Mouse (Mus musculus): Measurements from ENCODE around the gene Rfx4. TPM values are rescaled to one million over a fixed set of nuclear protein-coding genes. Genes with fewer than 3 reads are reported as not detected.

Gene Rfx4
- polyA plus RNA-seq, 1 experiment: not detected

DNA sequence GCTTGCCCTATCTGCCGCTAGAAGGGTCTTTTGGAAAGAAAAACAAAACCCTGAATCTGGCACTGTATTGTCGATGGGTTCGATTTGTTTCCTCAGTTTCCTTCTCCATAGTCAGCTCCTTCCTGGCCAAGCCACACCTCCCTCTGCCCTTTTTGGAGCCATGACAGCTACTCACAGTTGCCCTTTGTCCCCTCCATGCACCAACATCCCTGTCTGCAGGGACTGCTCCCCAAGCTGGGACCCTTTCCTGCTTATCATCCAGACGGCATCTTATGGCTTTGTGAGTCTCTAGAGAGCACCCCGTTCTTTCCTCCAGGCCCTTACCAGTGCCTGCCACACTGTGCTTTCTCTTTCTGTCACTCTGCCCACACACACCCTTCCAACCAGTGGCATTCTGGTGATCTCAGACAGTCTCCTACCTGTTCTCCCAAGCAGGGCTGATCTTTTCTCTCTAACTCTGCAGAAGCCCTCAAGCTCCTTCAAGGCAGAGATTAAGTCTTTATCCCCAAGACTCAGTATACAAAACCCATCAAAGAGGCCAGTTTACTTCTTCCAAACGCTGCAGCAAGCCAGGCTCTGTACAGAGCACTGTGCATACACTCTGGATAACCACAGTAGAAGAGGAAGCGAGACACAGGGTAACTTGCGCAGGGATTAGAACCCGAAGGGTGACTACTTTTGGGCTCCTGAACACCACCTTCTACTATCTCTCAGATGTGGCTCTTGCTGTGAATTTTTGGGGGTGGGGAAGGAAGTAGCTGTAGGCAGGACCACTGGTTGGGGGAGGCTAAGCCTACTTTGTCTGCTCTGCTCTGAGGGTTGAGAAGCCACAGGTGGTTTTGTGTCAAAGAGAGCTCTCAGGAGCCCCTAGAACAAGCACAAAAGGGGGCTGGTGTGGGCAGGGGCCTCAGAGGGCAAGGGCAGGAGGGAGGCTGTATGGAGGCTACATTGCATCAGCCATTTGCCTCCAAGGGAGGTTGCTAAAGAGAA lies 141.4 kb downstream of the Rfx4 start:
- Histone ChIP-seq H3K79me2 (ENCODE audit: control insufficient read depth, insufficient read depth) (no peaks in the 10 kb centered on the region), H3K4me3 (ENCODE audit: insufficient read depth, poor library complexity, severe bottlenecking) (no peak overlapping the region), H3K79me3 (ENCODE audit: low read depth) (no peaks in the 10 kb centered on the region), H3ac (ENCODE audit: control insufficient read depth, insufficient read length, low read depth) (no peak overlapping the region), H3K36me3 (ENCODE audit: control insufficient read depth, insufficient read depth) (no peaks in the 10 kb centered on the region), H3K27me3 (ENCODE audit: control insufficient read depth, insufficient read depth, insufficient read length) (no peaks in the 10 kb centered on the region)
- TF ChIP-seq MYOD1 (IDR thresholded peaks at IDR 0.05; ENCODE audit: control insufficient read depth, insufficient read length, low read depth): no peak
- TF ChIP-seq CTCF (IDR thresholded peaks at IDR 0.05; ENCODE audit: control insufficient read depth, insufficient read depth, insufficient read length): no peak
- no peak for TF ChIP-seq FOSL1 (IDR thresholded peaks at IDR 0.05; ENCODE audit: insufficient read depth, low read length, poor library complexity, severe bottlenecking)
- TF ChIP-seq CEBPB (IDR thresholded peaks at IDR 0.05; ENCODE audit: low read depth): no peak
- TF ChIP-seq USF1 (IDR thresholded peaks at IDR 0.05; ENCODE audit: low read depth): no peak
- no peak for TF ChIP-seq MYOG (IDR thresholded peaks at IDR 0.05; ENCODE audit: control insufficient read depth, extremely low read depth, insufficient read length)
- TF ChIP-seq MAX (IDR thresholded peaks at IDR 0.05): no peak

GRCm38 (mm10) chr10:84898144-84898979 lies 142.5 kb downstream of the Rfx4 start:
- Histone ChIP-seq H3K79me2 (ENCODE audit: control insufficient read depth, insufficient read depth) (no peaks in the 10 kb centered on the region), H3K79me3 (ENCODE audit: low read depth) (no peaks in the 10 kb centered on the region), H3K36me3 (ENCODE audit: control insufficient read depth, insufficient read depth) (no peaks in the 10 kb centered on the region), H3K4me3 (ENCODE audit: insufficient read depth, poor library complexity, severe bottlenecking) (no peak overlapping the region), H3K27me3 (ENCODE audit: control insufficient read depth, insufficient read depth, insufficient read length) (no peaks in the 10 kb centered on the region), H3ac (ENCODE audit: control insufficient read depth, insufficient read length, low read depth) (no peak overlapping the region)
- TF ChIP-seq USF1 (IDR thresholded peaks at IDR 0.05; ENCODE audit: low read depth): no peak
- no peak for TF ChIP-seq MYOD1 (IDR thresholded peaks at IDR 0.05; ENCODE audit: control insufficient read depth, insufficient read length, low read depth)
- no peak for TF ChIP-seq FOSL1 (IDR thresholded peaks at IDR 0.05; ENCODE audit: insufficient read depth, low read length, poor library complexity, severe bottlenecking)
- TF ChIP-seq CTCF (IDR thresholded peaks at IDR 0.05; ENCODE audit: control insufficient read depth, insufficient read depth, insufficient read length): no peak
- TF ChIP-seq MYOG (IDR thresholded peaks at IDR 0.05; ENCODE audit: control insufficient read depth, extremely low read depth, insufficient read length): no peak
- no peak for TF ChIP-seq MAX (IDR thresholded peaks at IDR 0.05)
- no peak for TF ChIP-seq CEBPB (IDR thresholded peaks at IDR 0.05; ENCODE audit: low read depth)

- Histone ChIP-seq H3K27me3 (ENCODE audit: control insufficient read depth, insufficient read depth, insufficient read length) (no peaks in the 10 kb centered on the region), H3ac (ENCODE audit: control insufficient read depth, insufficient read length, low read depth) (no peak overlapping the region), H3K4me3 (ENCODE audit: insufficient read depth, poor library complexity, severe bottlenecking) (no peak overlapping the region), H3K79me3 (ENCODE audit: low read depth) (no peaks in the 10 kb centered on the region), H3K36me3 (ENCODE audit: control insufficient read depth, insufficient read depth) (no peaks in the 10 kb centered on the region), H3K79me2 (ENCODE audit: control insufficient read depth, insufficient read depth) (no peaks in the 10 kb centered on the region)
- no peak for TF ChIP-seq FOSL1 (IDR thresholded peaks at IDR 0.05; ENCODE audit: insufficient read depth, low read length, poor library complexity, severe bottlenecking)
Observed at GRCm38 (mm10) chr10:84901676-84902075, 145.8 kb downstream of the Rfx4 start.

- TF ChIP-seq MAX (IDR thresholded peaks at IDR 0.05): no peak
- TF ChIP-seq MYOD1 (IDR thresholded peaks at IDR 0.05; ENCODE audit: control insufficient read depth, insufficient read length, low read depth): peak; percentile 33
Observed at GRCm38 (mm10) chr10:84902213-84902612, 146.4 kb downstream of the Rfx4 start.

GRCm38 (mm10) chr10:84903307-84903706 lies 147.4 kb downstream of the Rfx4 start:
- Histone ChIP-seq H3ac (ENCODE audit: control insufficient read depth, insufficient read length, low read depth) (no peak overlapping the region), H3K79me3 (ENCODE audit: low read depth) (no peaks in the 10 kb centered on the region), H3K4me3 (ENCODE audit: insufficient read depth, poor library complexity, severe bottlenecking) (no peak overlapping the region), H3K36me3 (ENCODE audit: control insufficient read depth, insufficient read depth) (no peaks in the 10 kb centered on the region), H3K27me3 (ENCODE audit: control insufficient read depth, insufficient read depth, insufficient read length) (no peaks in the 10 kb centered on the region), H3K79me2 (ENCODE audit: control insufficient read depth, insufficient read depth) (no peaks in the 10 kb centered on the region)
- TF ChIP-seq MAX (IDR thresholded peaks at IDR 0.05): no peak
- no peak for TF ChIP-seq MYOD1 (IDR thresholded peaks at IDR 0.05; ENCODE audit: control insufficient read depth, insufficient read length, low read depth)
- no peak for TF ChIP-seq CEBPB (IDR thresholded peaks at IDR 0.05; ENCODE audit: low read depth)
- TF ChIP-seq FOSL1 (IDR thresholded peaks at IDR 0.05; ENCODE audit: insufficient read depth, low read length, poor library complexity, severe bottlenecking): no peak

More at GRCm38 (mm10) chr10:84902213-84902612, 146.4 kb downstream of the Rfx4 start:
- no peak overlapping the region for H3ac ChIP-seq (ENCODE audit: control insufficient read depth, insufficient read length, low read depth)
- H3K27me3 ChIP-seq (ENCODE audit: control insufficient read depth, insufficient read depth, insufficient read length): no peaks in the 10 kb centered on the region
- H3K79me2 ChIP-seq (ENCODE audit: control insufficient read depth, insufficient read depth): no peaks in the 10 kb centered on the region
- no peak overlapping the region for H3K4me3 ChIP-seq (ENCODE audit: insufficient read depth, poor library complexity, severe bottlenecking)
- H3K36me3 ChIP-seq (ENCODE audit: control insufficient read depth, insufficient read depth): no peaks in the 10 kb centered on the region
- no peaks in the 10 kb centered on the region for H3K79me3 ChIP-seq (ENCODE audit: low read depth)

Measured in C2C12 (cell line).